Mouse (Mus musculus) thymus, adult 2 months (tissue): ENCODE data around the gene Rad51b. TPM values are rescaled to one million over a fixed set of nuclear protein-coding genes. Genes with fewer than 3 reads are reported as not detected.

Experiments used
- DNase-seq: peaks from one replicate; pipeline ENCODE4 v3.0.0; 2021
- H3K27ac ChIP-seq: fragments of 200-500 bp; 2 replicates; pipeline ENCODE4 v1.5.1; 2012; ENCODE audit warnings: low read length, control low read depth; ENCODE audit not compliant: control insufficient read depth, insufficient read depth
- H3K27me3 ChIP-seq: fragments of 200-500 bp; 2 replicates; pipeline ENCODE4 v1.6.1; 2012; ENCODE audit warnings: mild to moderate bottlenecking, low read length, moderate library complexity, mixed read lengths; ENCODE audit not compliant: control insufficient read depth, insufficient read depth
- H3K36me3 ChIP-seq: fragments of 200-500 bp; 2 replicates; pipeline ENCODE4 v1.6.1; 2012; ENCODE audit warnings: mild to moderate bottlenecking, low read length, moderate library complexity; ENCODE audit not compliant: control insufficient read depth, insufficient read depth
- H3K4me1 ChIP-seq: fragments of 200-500 bp; replicated peaks from 2 replicates; pipeline ENCODE4 v1.6.1; 2012; ENCODE audit warnings: low read length; ENCODE audit not compliant: control insufficient read depth, insufficient read depth
- H3K4me3 ChIP-seq: fragments of 200-500 bp; 2 replicates; pipeline ENCODE4 v1.5.1; 2012; ENCODE audit warnings: mild to moderate bottlenecking, low read length, control low read depth, moderate library complexity; ENCODE audit not compliant: control insufficient read depth, insufficient read depth
- CTCF ChIP-seq: fragments of 200-500 bp; IDR thresholded peaks from 2 replicates; pipeline ENCODE4 v1.5.1; 2012; ENCODE audit warnings: mild to moderate bottlenecking, control low read depth, low read length, moderate library complexity, borderline replicate concordance; ENCODE audit not compliant: control insufficient read depth, poor library complexity, insufficient read depth; ENCODE audit errors: extremely low read depth
- POLR2A ChIP-seq: fragments of 200-500 bp; IDR thresholded peaks from 2 replicates; pipeline ENCODE4 v1.6.1; 2012; ENCODE audit warnings: mild to moderate bottlenecking, low read length, control low read depth, moderate library complexity; ENCODE audit not compliant: control insufficient read depth, poor library complexity, insufficient read depth; ENCODE audit errors: extremely low read depth
- WGBS: fragments of 180-500 bp; shearing (Covaris S2); methylation state at CpG from one replicate; pipeline ENCODE4 v1.1.7; 2018; 5-methylcytosine and 5-hydroxymethylcytosine counted together
- polyA plus RNA-seq: library from polyadenylated mRNA; depleted of rRNA; stranded (reverse); fragments of >200 nt; gene quantifications from 2 replicates; pipeline ENCODE4 v1.2.3, GENCODE M21; 2012

Gene Rad51b
- polyA plus RNA-seq, 1 experiment: 1.1 TPM

- 92% methylated on average over 13 of the region's 13 CpGs for WGBS
- Histone ChIP-seq H3K36me3 (no peaks in the 10 kb centered on the region), H3K4me3 (no peak overlapping the region), H3K27me3 (no peaks in the 10 kb centered on the region), H3K27ac (no peak overlapping the region), H3K4me1 (no peaks in the 10 kb centered on the region)
- TF ChIP-seq POLR2A (no peak), CTCF (no peak)
- no peak for DNase-seq
Measured at GRCm38 (mm10) chr12:79675440-79676176, 378.5 kb downstream of the Rad51b start.

GRCm38 (mm10) chr12:79676251-79676650 lies 379.2 kb downstream of the Rad51b start:
- Histone ChIP-seq H3K4me3 (no peak overlapping the region), H3K27me3 (no peaks in the 10 kb centered on the region), H3K27ac (no peak overlapping the region), H3K36me3 (no peaks in the 10 kb centered on the region), H3K4me1 (no peaks in the 10 kb centered on the region)
- TF ChIP-seq CTCF: no peak
- no peak for TF ChIP-seq POLR2A
- DNase-seq: no peak
- WGBS: 92% methylated on average over 6 of the region's 6 CpGs

GRCm38 (mm10) chr12:79676896-79677295 lies 379.8 kb downstream of the Rad51b start:
- Histone ChIP-seq H3K27me3 (no peaks in the 10 kb centered on the region), H3K36me3 (no peaks in the 10 kb centered on the region), H3K4me3 (no peak overlapping the region), H3K4me1 (no peaks in the 10 kb centered on the region), H3K27ac (no peak overlapping the region)
- 97% methylated on average over 5 of the region's 5 CpGs for WGBS
- TF ChIP-seq POLR2A (no peak), CTCF (no peak)
- DNase-seq: no peak

- no peak overlapping the region for H3K27ac ChIP-seq
- no peaks in the 10 kb centered on the region for H3K36me3 ChIP-seq
Measured at GRCm38 (mm10) chr12:79679251-79679901, 382.3 kb downstream of the Rad51b start.

GRCm38 (mm10) chr12:79679941-79680697 lies 383.0 kb downstream of the Rad51b start:
- H3K27ac ChIP-seq: no peak overlapping the region
- no peaks in the 10 kb centered on the region for H3K4me1 ChIP-seq
- no peak overlapping the region for H3K4me3 ChIP-seq
- H3K36me3 ChIP-seq: no peaks in the 10 kb centered on the region
- DNase-seq: no peak
- no peaks in the 10 kb centered on the region for H3K27me3 ChIP-seq
- TF ChIP-seq POLR2A (no peak), CTCF (no peak)
- 93% methylated on average over 9 of the region's 9 CpGs for WGBS

More at GRCm38 (mm10) chr12:79679251-79679901, 382.3 kb downstream of the Rad51b start:
- no peaks in the 10 kb centered on the region for H3K27me3 ChIP-seq
- TF ChIP-seq CTCF (no peak), POLR2A (no peak)
- H3K4me1 ChIP-seq: no peaks in the 10 kb centered on the region
- H3K4me3 ChIP-seq: no peak overlapping the region
- 96% methylated on average over 11 of the region's 11 CpGs for WGBS
- no peak for DNase-seq

- TF ChIP-seq CTCF (no peak), POLR2A (no peak)
- WGBS: 90% methylated on average over 3 of the region's 3 CpGs
- H3K4me3 ChIP-seq: no peak overlapping the region
- H3K27ac ChIP-seq: no peak overlapping the region
- no peaks in the 10 kb centered on the region for H3K27me3 ChIP-seq
- DNase-seq: no peak
- no peaks in the 10 kb centered on the region for H3K36me3 ChIP-seq
- H3K4me1 ChIP-seq: no peaks in the 10 kb centered on the region
Measured at GRCm38 (mm10) chr12:79680698-79681072, 383.6 kb downstream of the Rad51b start.

- 97% methylated on average over 6 of the region's 6 CpGs for WGBS
- no peaks in the 10 kb centered on the region for H3K36me3 ChIP-seq
- H3K27me3 ChIP-seq: no peaks in the 10 kb centered on the region
- no peak for DNase-seq
- TF ChIP-seq POLR2A (no peak), CTCF (no peak)
- H3K4me3 ChIP-seq: no peak overlapping the region
- H3K27ac ChIP-seq: no peak overlapping the region
- H3K4me1 ChIP-seq: no peaks in the 10 kb centered on the region
Measured at GRCm38 (mm10) chr12:79681571-79681970, 384.5 kb downstream of the Rad51b start.
